Mouse (Mus musculus) kidney, adult 2 months (tissue): ENCODE data around the gene Arhgdib.

Source experiments
- CTCF ChIP-seq: fragments of 200-500 bp; conservative IDR thresholded peaks from 2 replicates; pipeline ENCODE4 v1.5.1; 2011; ENCODE audit warnings: low read depth, mild to moderate bottlenecking, control low read depth, low read length, moderate library complexity, mixed read lengths; ENCODE audit not compliant: insufficient read depth, insufficient read length
- POLR2A ChIP-seq: fragments of 200-500 bp; IDR thresholded peaks from one replicate; pipeline ENCODE4 v1.6.1; 2011; ENCODE audit warnings: low read depth, low read length, control low read depth

DNA sequence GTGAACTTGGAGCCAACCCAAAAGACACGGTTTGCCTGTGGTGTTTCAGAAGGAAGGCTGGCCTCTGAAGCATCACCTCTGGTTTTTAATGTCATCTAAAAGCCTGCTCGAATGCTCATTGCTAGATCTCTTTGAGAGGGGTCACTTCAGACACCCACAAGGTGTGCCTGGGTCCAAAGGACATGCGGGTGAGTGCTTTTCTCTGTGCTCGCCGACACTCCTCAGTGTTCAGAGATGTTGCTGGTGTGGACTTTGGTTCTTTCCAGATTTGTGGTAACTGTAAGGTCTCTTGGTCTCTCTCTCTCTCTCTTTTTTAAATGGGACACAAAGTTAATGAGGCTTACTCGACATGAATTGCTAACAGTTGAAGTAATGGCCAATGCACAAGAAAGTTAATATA lies 40.9 kb upstream of the Arhgdib start:
- TF ChIP-seq CTCF: no peak
- TF ChIP-seq POLR2A: no peak
